Mouse (Mus musculus) MEL (cell line): Measurements from ENCODE around the gene Igsf8. TPM values are rescaled to one million over a fixed set of nuclear protein-coding genes. Genes with fewer than 3 reads are reported as not detected.

ENCODE experiments used
- DNase-seq: peaks from one replicate; pipeline ENCODE4 v3.0.0; 2011; ENCODE audit warnings: low read depth, low spot score
- H3K27ac ChIP-seq: 2 replicates; pipeline ENCODE4 v1.5.1; 2012; ENCODE audit warnings: low read depth, mild to moderate bottlenecking, control low read depth, low read length, moderate library complexity; ENCODE audit not compliant: control insufficient read depth
- H3K27me3 ChIP-seq, 2 experiments: fragments of 150-350 bp in 1 of 2; sonication (generic) in 1 of 2; 2 replicates each; pipeline ENCODE4 v1.6.1; 2012; ENCODE audit warnings: low read length in 2 of 2, mild to moderate bottlenecking in 2 of 2, improper control_type of control experiment in 1 of 2, moderate library complexity in 1 of 2; ENCODE audit not compliant: insufficient read depth in 2 of 2, control insufficient read depth in 1 of 2
- H3K36me3 ChIP-seq, 2 experiments: 2 replicates each; pipeline ENCODE4 v1.6.1; 2012 to 2014; ENCODE audit warnings: low read length in 2 of 2, improper control_type of control experiment in 1 of 2, inconsistent platforms in 1 of 2, mild to moderate bottlenecking in 1 of 2; ENCODE audit not compliant: insufficient read depth in 2 of 2, control insufficient read depth in 1 of 2
- H3K4me1 ChIP-seq, 2 experiments: fragments of 150-350 bp in 1 of 2; sonication (generic) in 1 of 2; 2 replicates each; pipeline ENCODE4 v1.6.1; 2012; ENCODE audit warnings: low read length in 2 of 2, improper control_type of control experiment in 1 of 2, mild to moderate bottlenecking in 1 of 2; ENCODE audit not compliant: insufficient read depth in 2 of 2, control insufficient read depth in 1 of 2
- H3K4me3 ChIP-seq, 2 experiments: fragments of 150-350 bp in 1 of 2; sonication (generic) in 1 of 2; 2 replicates each; pipeline ENCODE4 v1.5.1; 2012; ENCODE audit warnings: low read depth in 2 of 2, low read length in 2 of 2, mild to moderate bottlenecking in 2 of 2, moderate library complexity in 2 of 2, control low read depth in 1 of 2, improper control_type of control experiment in 1 of 2; ENCODE audit not compliant: control insufficient read depth in 1 of 2, insufficient read depth in 1 of 2
- H3K79me2 ChIP-seq: 2 replicates; pipeline ENCODE4 v1.6.1; 2012; ENCODE audit warnings: mild to moderate bottlenecking, low read length, moderate library complexity; ENCODE audit not compliant: control insufficient read depth, poor library complexity, insufficient read depth
- H3K9ac ChIP-seq: 2 replicates; pipeline ENCODE4 v1.6.1; 2012; ENCODE audit warnings: low read depth, mild to moderate bottlenecking, control low read depth, low read length, moderate library complexity; ENCODE audit not compliant: control insufficient read depth, poor library complexity, severe bottlenecking
- H3K9me3 ChIP-seq: fragments of 150-350 bp; sonication (generic); replicated peaks from 2 replicates; pipeline ENCODE4 v1.6.1; 2012; ENCODE audit warnings: mild to moderate bottlenecking, low read length, improper control_type of control experiment, moderate library complexity; ENCODE audit not compliant: insufficient read depth
- CHD1 ChIP-seq: IDR thresholded peaks from 2 replicates; pipeline ENCODE4 v1.6.1; 2012; ENCODE audit warnings: low read depth, mild to moderate bottlenecking, inconsistent platforms, low read length, improper control_type of control experiment
- CHD2 ChIP-seq: IDR thresholded peaks from 2 replicates; pipeline ENCODE4 v1.6.1; 2011; ENCODE audit warnings: low read length, improper control_type of control experiment
- CTCF ChIP-seq, 3 experiments: IDR thresholded peaks in 2 of 3; conservative IDR thresholded peaks in 1 of 3; 2 replicates each; pipeline ENCODE4 v1.5.1; 2011 to 2012; ENCODE audit warnings: low read length in 3 of 3, low read depth in 2 of 3, mild to moderate bottlenecking in 2 of 3, improper control_type of control experiment in 1 of 3, inconsistent platforms in 1 of 3, mixed read lengths in 1 of 3, moderate library complexity in 1 of 3; ENCODE audit not compliant: control insufficient read depth in 1 of 3, insufficient read depth in 1 of 3, poor library complexity in 1 of 3, severe bottlenecking in 1 of 3
- E2F4 ChIP-seq: IDR thresholded peaks from 2 replicates; pipeline ENCODE4 v1.6.1; 2011; ENCODE audit warnings: low read depth, low read length, improper control_type of control experiment, borderline replicate concordance
- ELF1 ChIP-seq: IDR thresholded peaks from 2 replicates; pipeline ENCODE4 v1.6.1; 2014; ENCODE audit warnings: low read depth, mild to moderate bottlenecking, inconsistent platforms, low read length, improper control_type of control experiment, moderate library complexity
- EP300 ChIP-seq, 2 experiments: IDR thresholded peaks; 2 replicates each; pipeline ENCODE4 v1.6.1; 2011; ENCODE audit warnings: improper control_type of control experiment in 2 of 2, low read length in 2 of 2, low read depth in 1 of 2, mild to moderate bottlenecking in 1 of 2
- GABPA ChIP-seq: IDR thresholded peaks from 2 replicates; pipeline ENCODE4 v1.6.1; 2012; ENCODE audit warnings: low read depth, mild to moderate bottlenecking, inconsistent platforms, low read length, improper control_type of control experiment, moderate library complexity
- GATA1 ChIP-seq: IDR thresholded peaks from 2 replicates; pipeline ENCODE4 v1.6.1; 2011; ENCODE audit warnings: low read depth, low read length, improper control_type of control experiment
- HCFC1 ChIP-seq: IDR thresholded peaks from 2 replicates; pipeline ENCODE4 v1.6.1; 2012; ENCODE audit warnings: low read depth, mild to moderate bottlenecking, inconsistent platforms, low read length, improper control_type of control experiment, moderate library complexity
- JUND ChIP-seq: IDR thresholded peaks from 2 replicates; pipeline ENCODE4 v1.6.1; 2011; ENCODE audit warnings: low read depth, mild to moderate bottlenecking, improper control_type of control experiment, low read length
- MXI1 ChIP-seq: IDR thresholded peaks from 2 replicates; pipeline ENCODE4 v1.6.1; 2011; ENCODE audit warnings: mild to moderate bottlenecking, low read depth, low read length, improper control_type of control experiment
- MYC ChIP-seq: IDR thresholded peaks from 2 replicates; pipeline ENCODE4 v1.6.1; 2011; ENCODE audit warnings: low read depth, mild to moderate bottlenecking, low read length, improper control_type of control experiment, moderate library complexity
- NELFE ChIP-seq: IDR thresholded peaks from 2 replicates; pipeline ENCODE4 v1.6.1; 2011; ENCODE audit warnings: low read depth, low read length, improper control_type of control experiment
- NRF1 ChIP-seq: IDR thresholded peaks from 2 replicates; pipeline ENCODE4 v1.6.1; 2014; ENCODE audit warnings: low read depth, mild to moderate bottlenecking, inconsistent platforms, low read length, improper control_type of control experiment, moderate library complexity; ENCODE audit not compliant: poor library complexity, insufficient read depth, severe bottlenecking
- POLR2AphosphoS5 ChIP-seq: IDR thresholded peaks from 2 replicates; pipeline ENCODE4 v1.6.1; 2012; ENCODE audit warnings: low read depth, borderline replicate concordance, mild to moderate bottlenecking, inconsistent platforms, low read length, moderate library complexity, mixed read lengths
- RCOR1 ChIP-seq: IDR thresholded peaks from 2 replicates; pipeline ENCODE4 v1.6.1; 2012; ENCODE audit warnings: low read depth, mild to moderate bottlenecking, inconsistent platforms, low read length, improper control_type of control experiment
- TCF12 ChIP-seq: IDR thresholded peaks from 2 replicates; pipeline ENCODE4 v1.6.1; 2014; ENCODE audit warnings: low read depth, mild to moderate bottlenecking, inconsistent platforms, low read length, improper control_type of control experiment, moderate library complexity
- UBTF ChIP-seq: IDR thresholded peaks from 2 replicates; pipeline ENCODE4 v1.6.1; 2012; ENCODE audit warnings: low read depth, mild to moderate bottlenecking, inconsistent platforms, low read length, improper control_type of control experiment, moderate library complexity, borderline replicate concordance; ENCODE audit not compliant: insufficient read depth
- USF2 ChIP-seq, 2 experiments: IDR thresholded peaks; 2 replicates each; pipeline ENCODE4 v1.6.1; 2011 to 2012; ENCODE audit warnings: improper control_type of control experiment in 2 of 2, low read length in 2 of 2, borderline replicate concordance in 1 of 2, inconsistent platforms in 1 of 2, low read depth in 1 of 2, mild to moderate bottlenecking in 1 of 2; ENCODE audit not compliant: insufficient read depth in 1 of 2
- ZNF384 ChIP-seq: IDR thresholded peaks from 2 replicates; pipeline ENCODE4 v1.6.1; 2012; ENCODE audit warnings: low read depth, mild to moderate bottlenecking, inconsistent platforms, low read length, improper control_type of control experiment
- polyA plus RNA-seq, 2 experiments: library from polyadenylated mRNA; stranded (reverse) in 1 of 2; unstranded in 1 of 2; fragments of >175 nt in 1 of 2; fragments of >200 nt in 1 of 2; gene quantifications; 2 replicates each; pipeline versions ENCODE4 v1.2.1 to v1.2.4; 2012; ENCODE audit warnings: low replicate concordance in 2 of 2, low read depth in 1 of 2; ENCODE audit not compliant: insufficient read length in 2 of 2, insufficient read depth in 1 of 2, missing spikeins in 1 of 2
- total RNA-seq: library from RNA; depleted of rRNA; stranded (reverse); fragments of 300-350 nt; gene quantifications from 2 replicates; pipeline ENCODE4 v1.2.3, GENCODE M21; 2012

Gene Igsf8
- total and polyA plus RNA-seq, 3 experiments: 88.0 to 97.2 TPM; not detected in 1

GRCm38 (mm10) chr1:172313613-172314411, 52.4 kb downstream of the Igsf8 start:
- 0 out of 4 replicates have a peak, but pooled peaks cover 0 to 3% of the 10 kb centered on the region in 2 experiments for H3K36me3 ChIP-seq
- H3K27ac ChIP-seq: no peak overlapping the region
- no peak overlapping the region; the same call in 1 of the 2 replicates for H3K9ac ChIP-seq
- H3K4me1 ChIP-seq: peaks cover 2 to 10% of the 10 kb centered on the region in 2 experiments
- peak overlapping the region in 1 of 2 experiments; percentile 93; a peak in 1 of 4 replicates for H3K4me3 ChIP-seq
- H3K27me3 ChIP-seq: no peaks in the 10 kb centered on the region
- peaks cover 22% of the 10 kb centered on the region for H3K79me2 ChIP-seq
- no peaks in the 10 kb centered on the region for H3K9me3 ChIP-seq
- TF ChIP-seq EP300 (IDR thresholded peaks at IDR 0.05; ENCODE audit: low read depth in 1 of 2, low read length in 2 of 2): no peak
- no peak for TF ChIP-seq GABPA
- TF ChIP-seq USF2 (IDR thresholded peaks at IDR 0.05; ENCODE audit: borderline replicate concordance in 1 of 2, insufficient read depth in 1 of 2, low read depth in 1 of 2, low read length in 2 of 2): no peak
- no peak for TF ChIP-seq CTCF (IDR thresholded peaks at IDR 0.05 in 2 of 3, conservative IDR thresholded peaks at IDR 0.05 in 1 of 3; ENCODE audit: control insufficient read depth in 1 of 3, insufficient read depth in 1 of 3, low read depth in 2 of 3, low read length in 3 of 3, poor library complexity in 1 of 3, severe bottlenecking in 1 of 3)
- no peak for TF ChIP-seq TCF12
- TF ChIP-seq E2F4: no peak
- DNase-seq: no peak

GRCm38 (mm10) chr1:172314911-172315310, 53.5 kb downstream of the Igsf8 start:
- Histone ChIP-seq H3K4me3 (no peak overlapping the region), H3K27ac (no peak overlapping the region), H3K4me1 (peaks cover 2 to 6% of the 10 kb centered on the region in 2 experiments; a peak in 3 of 4 replicates), H3K79me2 (peaks cover 20% of the 10 kb centered on the region)
- TF ChIP-seq CHD2 (no peak), CHD1 (no peak), USF2 (IDR thresholded peaks at IDR 0.05; ENCODE audit: borderline replicate concordance in 1 of 2, insufficient read depth in 1 of 2, low read depth in 1 of 2, low read length in 2 of 2) (no peak), ZNF384 (no peak), MXI1 (no peak), NRF1 (no peak), ELF1 (no peak), GATA1 (no peak), HCFC1 (no peak), JUND (no peak), UBTF (no peak), POLR2AphosphoS5 (no peak), NELFE (no peak), RCOR1 (no peak), MYC (no peak)
- TF ChIP-seq, all 39 proteins: peak for 0
- no peaks in the 10 kb centered on the region for H3K27me3 ChIP-seq
- no peak overlapping the region for H3K9ac ChIP-seq
- no peak for DNase-seq
- 0 out of 4 replicates have a peak, but pooled peaks cover 0 to 3% of the 10 kb centered on the region in 2 experiments for H3K36me3 ChIP-seq
- H3K9me3 ChIP-seq: no peaks in the 10 kb centered on the region
